Mouse (Mus musculus): ENCODE measurements at regions not wholly inside any gene's neighbourhood (a gene's known extent, or its start where the extent isn't known, plus 50 kb on each side); places are given as distances from the start of the nearest gene placed in this dataset.

GRCm38 (mm10) chr6:102977122-102977521 lies 404.2 kb upstream of the Cntn3 start:
- in situ Hi-C loops (cut with MboI) = no loop called here

DNA sequence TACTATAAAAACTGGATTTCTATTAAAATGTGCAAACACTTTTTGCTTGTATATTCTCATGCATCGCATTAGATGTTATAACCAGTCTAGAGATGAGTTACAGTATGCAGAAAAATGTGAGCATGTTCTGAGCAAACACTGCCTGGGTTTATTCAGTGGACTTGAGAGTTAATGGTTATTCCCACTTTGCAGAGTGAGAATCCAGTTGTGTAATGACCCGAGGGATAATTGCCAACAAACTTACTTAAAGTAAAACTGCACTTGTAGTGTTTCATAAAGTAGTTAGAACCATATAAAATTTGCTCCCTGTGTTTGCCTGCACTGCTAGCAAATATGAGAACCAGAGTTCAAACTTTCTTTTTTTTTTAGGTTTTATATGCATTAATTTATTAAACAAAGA lies 450.4 kb upstream of the Cntn3 start:
- in situ Hi-C loops (cut with MboI) = no loop called here

GRCm38 (mm10) chr6:103024006-103024405 lies 451.1 kb upstream of the Cntn3 start:
- in situ Hi-C loops (cut with MboI) = no loop called here

- in situ Hi-C loops (cut with MboI) = no loop called here
Observed at GRCm38 (mm10) chr6:103028150-103028549, 455.2 kb upstream of the Cntn3 start.

- in situ Hi-C loops (cut with MboI) = no loop called here
Observed at GRCm38 (mm10) chr6:103033418-103033817, 460.5 kb upstream of the Cntn3 start.

DNA sequence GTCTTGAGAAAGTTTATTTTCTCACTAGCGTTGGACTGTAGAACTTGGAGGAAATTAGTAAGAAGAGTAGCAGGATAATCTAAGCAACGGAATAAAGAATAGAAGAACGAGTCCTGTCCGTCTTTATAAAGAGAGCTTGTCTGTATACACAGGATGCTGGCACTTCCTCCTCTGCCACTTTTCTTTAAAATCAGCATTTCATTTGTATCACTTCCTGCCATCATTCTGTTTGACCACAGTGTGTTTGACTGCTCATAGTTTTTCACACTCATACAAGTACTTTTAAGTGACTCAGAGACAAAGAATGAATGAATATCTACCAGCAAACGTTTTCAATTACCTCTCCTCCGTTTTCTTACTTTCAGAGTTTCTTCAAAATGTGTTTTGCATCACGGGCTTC lies 461.0 kb upstream of the Cntn3 start:
- in situ Hi-C loops (cut with MboI) = no loop called here

DNA sequence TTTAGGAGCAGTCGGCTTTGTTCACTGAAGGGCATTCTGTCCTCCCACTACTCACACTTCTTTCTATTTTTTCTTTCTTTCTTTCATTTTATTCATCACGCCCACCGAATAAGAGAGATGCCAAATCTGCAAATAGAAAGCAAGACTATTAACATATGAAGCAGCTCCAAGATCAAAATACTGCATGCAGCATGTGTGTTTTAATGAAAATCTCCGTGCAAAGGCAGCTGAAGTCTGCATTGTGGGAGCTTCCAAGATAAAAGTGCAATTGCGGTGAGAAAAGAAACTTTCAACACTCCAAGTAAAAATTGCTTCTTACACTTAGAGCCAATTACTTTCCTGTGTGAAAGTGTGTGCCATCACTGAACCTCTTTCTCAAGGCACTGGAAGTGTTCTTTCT lies 449.8 kb upstream of the Chl1 start:
- in situ Hi-C loops (cut with MboI) = no loop called here

- in situ Hi-C loops (cut with MboI) = no loop called here
Observed at GRCm38 (mm10) chr6:103106189-103106588, 404.2 kb upstream of the Chl1 start.

- in situ Hi-C loops (cut with MboI) = no loop called here
Observed at GRCm38 (mm10) chr6:103119537-103119936, 390.8 kb upstream of the Chl1 start.

- in situ Hi-C loops (cut with MboI) = no loop called here
Observed at GRCm38 (mm10) chr6:103140851-103141250, 369.5 kb upstream of the Chl1 start.

GRCm38 (mm10) chr6:103177851-103178250 lies 332.5 kb upstream of the Chl1 start:
- in situ Hi-C loops (cut with MboI) = no loop called here

DNA sequence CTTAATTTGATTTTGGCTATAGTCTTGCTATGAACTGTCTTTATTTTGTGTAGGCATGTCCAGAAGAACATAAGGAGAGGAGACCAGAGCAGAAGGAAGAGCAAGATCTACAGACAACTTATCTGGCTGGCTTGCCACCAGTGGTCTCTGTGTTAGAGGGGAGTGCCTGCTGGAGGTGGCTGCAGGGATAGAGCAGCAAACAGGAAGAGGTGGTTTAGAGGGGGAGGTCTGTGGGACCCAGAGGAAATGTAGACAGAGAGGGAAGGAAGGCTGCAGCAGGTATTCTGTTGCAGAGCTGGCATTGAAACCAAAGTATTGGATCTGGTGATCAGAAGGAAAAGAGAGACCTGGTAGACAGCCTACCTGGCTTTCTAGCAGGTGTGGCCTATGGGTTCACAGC lies 327.0 kb upstream of the Chl1 start:
- in situ Hi-C loops (cut with MboI) = no loop called here

GRCm38 (mm10) chr6:103196838-103197237 lies 313.5 kb upstream of the Chl1 start:
- in situ Hi-C loops (cut with MboI) = no loop called here

DNA sequence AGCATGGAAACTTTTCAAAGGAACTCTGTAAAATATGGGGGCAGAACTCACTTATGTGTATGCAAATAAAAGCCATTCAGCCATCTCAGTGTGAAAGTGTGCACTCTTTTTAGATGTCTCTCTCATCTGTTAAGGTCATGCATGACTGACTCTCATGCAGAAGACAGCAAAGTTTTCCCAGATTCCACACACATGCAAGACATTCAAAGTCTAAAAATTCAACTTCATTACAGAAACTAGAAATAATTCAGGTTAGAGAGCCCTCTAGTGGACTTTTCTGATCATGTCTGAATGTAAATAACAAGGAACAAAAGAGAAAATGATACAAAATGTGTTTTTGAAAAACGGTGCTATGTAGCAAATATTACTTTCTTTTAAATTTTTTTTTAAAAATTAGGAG lies 308.8 kb upstream of the Chl1 start:
- in situ Hi-C loops (cut with MboI) = no loop called here

DNA sequence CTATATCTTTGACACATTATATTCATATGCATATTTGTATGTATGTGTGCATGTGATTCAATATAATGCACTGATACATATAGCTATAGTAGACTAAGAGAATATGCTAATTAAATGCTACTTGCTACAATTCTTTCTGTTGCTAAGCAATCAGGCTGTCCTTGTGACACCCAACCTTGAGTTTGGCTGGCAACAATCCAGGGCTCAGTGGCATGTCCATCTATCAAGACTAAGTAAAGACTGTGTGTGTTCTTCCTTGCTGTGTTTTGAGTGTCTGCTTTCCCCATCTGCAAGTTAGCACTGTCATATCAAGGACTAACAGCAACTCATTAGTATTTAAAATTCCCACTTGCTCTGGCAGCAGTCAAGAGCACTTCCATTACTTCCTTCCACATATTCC lies 301.2 kb upstream of the Chl1 start:
- in situ Hi-C loops (cut with MboI) = no loop called here

DNA sequence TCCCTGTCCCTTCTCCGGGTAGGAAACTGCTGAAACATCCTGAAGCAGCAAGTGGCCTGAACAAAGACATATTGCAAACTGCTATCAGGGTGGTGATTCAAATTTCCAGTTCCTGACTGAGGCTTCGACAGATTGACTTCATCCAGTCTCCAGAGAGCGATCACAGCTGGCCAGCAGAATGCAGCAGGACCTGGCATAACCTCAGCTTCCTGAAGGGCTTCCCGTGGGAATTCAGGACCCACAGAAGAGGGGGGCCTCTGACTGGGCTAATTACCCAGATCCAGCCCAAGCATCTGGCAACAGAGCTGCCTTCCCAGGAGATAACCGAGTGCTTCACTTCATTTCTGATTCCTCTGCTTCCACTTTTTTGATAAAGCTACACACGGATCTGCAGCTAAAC lies 297.2 kb upstream of the Chl1 start:
- in situ Hi-C loops (cut with MboI) = no loop called here

DNA sequence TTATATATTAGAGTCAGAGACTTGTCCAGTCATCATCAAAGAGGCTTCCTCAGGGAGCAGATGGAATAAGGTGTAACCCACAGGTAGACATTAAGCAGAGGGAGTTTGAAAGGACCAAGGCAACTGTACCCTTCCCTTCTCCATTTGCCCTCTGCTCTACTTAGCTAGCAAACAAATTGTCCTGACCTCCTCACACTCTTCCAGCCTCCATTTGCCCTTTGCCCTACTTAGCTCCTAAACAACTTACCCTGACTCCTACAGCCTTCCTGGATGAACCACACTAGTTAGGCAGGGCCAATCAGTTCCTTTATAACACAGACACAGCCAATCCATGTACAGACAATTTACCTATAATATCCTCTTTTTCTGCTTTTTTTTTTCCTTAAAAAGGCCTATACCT lies 273.5 kb upstream of the Chl1 start:
- in situ Hi-C loops (cut with MboI) = no loop called here

DNA sequence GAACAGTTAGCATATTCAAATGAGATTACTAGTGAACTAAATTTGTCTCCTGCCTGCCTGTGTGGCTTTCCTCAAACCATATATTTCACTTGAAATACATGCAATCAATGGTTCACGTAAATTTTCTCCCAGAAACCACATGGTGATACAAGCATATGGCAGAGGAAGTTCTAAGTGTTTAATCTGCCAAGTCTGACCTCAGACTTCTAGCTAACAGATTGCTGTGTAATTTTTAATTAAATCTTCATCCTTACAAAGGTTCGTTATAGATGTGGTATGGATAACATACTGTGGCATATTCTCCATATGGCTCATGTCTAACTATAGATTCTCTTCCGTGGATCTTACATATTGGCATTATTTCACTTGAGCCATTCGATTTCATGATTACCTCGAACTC lies 241.4 kb upstream of the Chl1 start:
- in situ Hi-C loops (cut with MboI) = no loop called here

GRCm38 (mm10) chr6:103272216-103272615 lies 238.2 kb upstream of the Chl1 start:
- in situ Hi-C loops (cut with MboI) = no loop called here

DNA sequence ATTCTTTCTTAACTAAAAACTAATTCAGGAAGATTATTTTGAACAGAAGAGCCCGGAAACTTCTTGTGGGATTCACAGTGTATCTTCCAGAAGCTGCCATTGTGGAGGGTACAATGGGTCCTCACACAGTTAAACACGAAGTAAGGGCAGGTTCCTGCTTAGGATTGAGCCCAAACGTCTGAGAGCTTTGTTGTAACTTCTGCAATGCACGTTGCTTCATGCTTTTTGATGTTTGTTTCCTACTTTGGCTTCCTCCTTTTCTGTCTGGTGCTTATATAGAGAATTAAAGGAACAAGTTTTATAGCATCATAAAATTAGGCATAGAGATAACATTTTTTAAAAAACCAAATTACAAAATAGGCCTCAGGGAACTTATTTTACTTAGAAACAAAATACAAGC lies 235.3 kb upstream of the Chl1 start:
- in situ Hi-C loops (cut with MboI) = no loop called here

DNA sequence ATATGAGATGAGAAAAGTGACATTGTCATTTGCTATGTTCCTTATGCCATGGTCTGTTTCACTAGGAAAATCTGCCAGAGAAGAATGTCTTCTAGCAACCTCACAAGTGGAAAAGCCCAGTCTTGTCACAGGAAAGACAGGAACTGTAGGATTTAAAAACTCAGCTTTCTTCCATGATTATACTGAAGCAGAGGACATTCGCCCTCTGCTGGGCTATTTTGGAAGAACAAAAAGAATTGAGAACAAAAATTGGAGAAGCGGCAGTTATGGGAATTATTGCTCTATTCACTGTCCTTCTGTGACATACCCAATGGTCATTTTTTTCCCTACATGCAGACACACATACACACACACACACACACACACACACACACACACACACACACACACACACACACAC lies 234.9 kb upstream of the Chl1 start:
- in situ Hi-C loops (cut with MboI) = no loop called here

- in situ Hi-C loops (cut with MboI) = no loop called here
Observed at GRCm38 (mm10) chr6:103296015-103296414, 214.4 kb upstream of the Chl1 start.

DNA sequence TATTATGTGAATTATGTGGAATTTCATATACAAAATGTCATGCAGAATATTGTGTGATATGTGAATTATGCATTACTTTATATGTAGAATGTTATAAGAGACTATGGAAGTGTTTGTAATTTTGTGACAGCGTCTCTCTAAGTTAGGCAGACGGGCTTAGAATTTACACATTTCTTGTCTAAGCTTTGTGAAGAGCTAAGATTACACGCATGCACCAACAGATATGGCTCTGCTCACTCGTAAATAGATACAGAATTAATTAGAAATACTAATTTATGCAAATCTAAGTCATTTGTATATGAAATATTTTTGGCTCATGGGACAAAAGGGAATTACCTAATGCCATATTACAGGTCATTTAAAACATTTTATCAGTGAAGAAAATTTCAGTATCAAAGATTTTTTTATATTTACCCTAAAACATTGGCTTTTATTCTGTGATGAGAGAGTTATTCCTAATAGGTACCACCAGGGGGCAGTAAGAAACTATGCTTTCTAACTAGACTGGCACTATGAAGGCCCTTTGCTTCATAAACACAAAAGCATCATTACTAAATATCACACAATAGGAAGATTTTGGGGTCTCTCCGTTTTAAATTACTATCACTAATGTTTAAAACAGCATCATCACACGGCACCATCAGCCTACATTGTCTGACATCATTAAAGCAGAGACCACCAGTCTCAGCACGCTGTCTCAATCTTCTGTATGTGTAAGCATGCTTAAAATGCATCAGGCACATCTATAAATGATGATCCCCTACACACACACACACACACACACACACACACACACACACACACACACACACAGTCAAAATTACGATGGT lies 203.8 kb upstream of the Chl1 start:
- in situ Hi-C loops (cut with MboI) = loop anchor here (10.0 kb wide), 1 partner anchor 388 kb away; no protein-coding TSS in a partner anchor

- in situ Hi-C loops (cut with MboI) = loop anchor here (10.0 kb wide), 1 partner anchor 388 kb away; no protein-coding TSS in a partner anchor
Observed at GRCm38 (mm10) chr6:103307250-103307580, 203.2 kb upstream of the Chl1 start.

All from mature B cell (primary cell).